Mouse (Mus musculus) layer of hippocampus, adult 18-20 months (tissue): ENCODE results near the gene Cables2. TPM values are rescaled to one million over a fixed set of nuclear protein-coding genes. Genes with fewer than 3 reads are reported as not detected.

Experiments
- DNase-seq, 2 experiments: peaks; one replicate each; pipeline ENCODE4 v3.0.0; 2022; ENCODE audit warnings: low spot score in 2 of 2
- long read RNA-seq: library from polyadenylated mRNA; stranded (forward); transcript quantifications from one replicate; pipeline ENCODE4 v2.0.0, GENCODE M21; 2021
- total RNA-seq, 2 experiments: library from RNA; stranded (reverse); gene quantifications; 2 replicates each; pipeline ENCODE4 v1.2.3; 2021

Cables2 gene
- 10 to 100 TPM; 31.6 to 35.5 TPM for total RNA-seq
- long read RNA-seq, full-length matches to known transcripts: 51 of 90 reads
- long read RNA-seq, partial matches to known transcripts: 3 of 90 reads
- long read RNA-seq, other reads (novel, unspliced or antisense): 36 of 90 reads

- peak; percentile 86 to 94 for DNase-seq
Observed at GRCm38 (mm10) chr2:180273394-180274244, at the start of gene Cables2. TSS of gene Cables2 (minus strand) at chr2:180273496.

- no peak for DNase-seq
Observed at GRCm38 (mm10) chr2:180322674-180323355, 49.5 kb upstream of the Cables2 start.

DNA sequence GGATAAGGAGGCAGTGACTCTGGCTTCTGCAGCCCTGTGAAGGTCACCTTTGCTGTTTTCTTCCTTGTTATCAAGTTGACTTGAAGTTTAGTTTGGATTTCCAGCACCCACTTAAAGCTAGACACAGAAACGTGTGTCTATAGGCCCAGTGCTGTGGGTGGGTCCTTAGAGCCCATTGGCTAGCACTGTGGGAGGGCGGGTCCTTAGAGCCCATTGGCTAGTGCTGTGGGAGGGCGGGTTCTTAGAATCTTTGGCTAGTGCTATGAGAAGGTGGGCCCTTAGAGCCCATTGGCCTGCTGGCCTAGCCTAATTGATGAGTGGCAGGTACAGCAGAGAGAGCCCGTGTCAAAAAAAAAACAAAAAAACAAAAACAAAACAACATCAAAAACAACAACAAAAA, 46.9 kb upstream of the Cables2 start:
- no peak for DNase-seq

- no peak for DNase-seq
Observed at GRCm38 (mm10) chr2:180317591-180317990, 44.3 kb upstream of the Cables2 start.

DNA sequence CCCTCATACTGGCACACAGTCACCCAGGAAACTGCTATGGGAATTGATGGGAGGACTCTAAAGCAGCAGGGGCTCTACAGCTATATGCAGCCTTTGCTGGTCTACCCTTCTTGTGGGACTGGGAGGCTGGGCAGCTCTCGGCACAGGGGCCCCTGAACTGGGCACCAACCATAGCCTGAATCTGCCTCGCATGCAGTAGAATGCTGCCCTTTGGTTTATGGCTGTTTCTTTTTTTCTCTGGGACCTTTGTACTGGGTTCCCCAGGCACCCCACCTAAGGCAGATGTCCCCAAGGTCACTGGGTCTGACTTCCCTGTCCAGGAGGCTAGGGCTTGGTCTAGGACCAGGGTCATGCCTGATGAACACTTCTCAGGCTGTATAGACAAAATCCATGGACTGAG, 41.0 kb upstream of the Cables2 start:
- DNase-seq: no peak

GRCm38 (mm10) chr2:180311147-180311546, 37.9 kb upstream of the Cables2 start:
- DNase-seq: no peak

- no peak for DNase-seq
Observed at GRCm38 (mm10) chr2:180307680-180308079, 34.4 kb upstream of the Cables2 start.

DNA sequence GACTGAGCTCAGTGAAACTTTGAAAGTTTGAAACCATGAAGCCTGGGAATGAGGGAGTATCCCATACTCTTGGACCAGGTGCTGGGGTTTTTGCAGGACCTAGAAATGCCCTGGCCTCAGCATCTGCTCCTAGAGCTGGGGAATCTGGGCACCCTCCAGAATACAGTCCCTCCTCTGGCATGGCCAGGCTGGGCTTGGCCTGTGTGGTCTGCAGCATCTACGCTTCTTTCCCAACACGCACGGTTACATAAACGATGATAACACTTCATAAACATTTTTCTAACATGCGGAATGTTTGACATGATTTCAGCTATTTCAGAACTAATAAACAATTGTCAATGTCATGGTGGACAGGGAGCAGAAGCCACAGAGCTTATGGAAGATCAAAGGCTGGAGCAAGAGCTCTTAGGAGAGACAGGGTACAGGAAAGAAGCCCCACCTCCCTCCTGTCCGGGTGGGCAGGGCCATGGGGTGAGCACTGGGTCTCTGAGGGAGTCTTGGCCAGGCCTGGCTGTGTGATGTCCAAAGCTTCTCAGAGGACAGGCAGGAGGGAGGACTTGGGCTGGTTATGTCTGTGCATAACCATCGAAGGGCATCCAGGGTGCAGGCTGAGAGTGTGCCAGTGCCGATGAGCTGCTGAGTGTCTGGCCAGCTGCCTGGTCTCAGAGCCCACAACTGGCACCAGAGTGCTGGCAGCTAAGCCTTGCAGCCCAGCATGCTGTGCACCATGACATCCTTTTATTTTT, 33.3 kb upstream of the Cables2 start:
- DNase-seq: no peak

DNA sequence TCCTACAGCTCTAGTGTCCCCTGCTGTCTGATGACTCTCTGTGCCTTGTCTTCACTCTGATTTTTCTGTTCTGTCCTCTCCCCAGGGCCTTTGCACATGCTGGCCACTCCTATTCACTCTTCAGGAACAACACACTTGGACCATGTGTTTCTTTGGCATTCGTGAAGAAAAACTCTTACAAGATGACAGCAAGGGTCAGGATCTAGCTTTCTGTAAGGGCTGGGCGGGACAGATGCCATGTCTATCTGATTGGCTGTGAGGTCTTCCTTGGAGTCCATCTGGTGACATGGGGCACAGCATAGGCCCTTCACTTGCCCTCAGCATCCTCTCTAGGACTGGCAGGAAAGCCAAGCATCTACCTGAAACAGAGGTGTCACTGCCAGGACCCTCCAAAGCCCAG, 32.7 kb upstream of the Cables2 start:
- DNase-seq: no peak

DNA sequence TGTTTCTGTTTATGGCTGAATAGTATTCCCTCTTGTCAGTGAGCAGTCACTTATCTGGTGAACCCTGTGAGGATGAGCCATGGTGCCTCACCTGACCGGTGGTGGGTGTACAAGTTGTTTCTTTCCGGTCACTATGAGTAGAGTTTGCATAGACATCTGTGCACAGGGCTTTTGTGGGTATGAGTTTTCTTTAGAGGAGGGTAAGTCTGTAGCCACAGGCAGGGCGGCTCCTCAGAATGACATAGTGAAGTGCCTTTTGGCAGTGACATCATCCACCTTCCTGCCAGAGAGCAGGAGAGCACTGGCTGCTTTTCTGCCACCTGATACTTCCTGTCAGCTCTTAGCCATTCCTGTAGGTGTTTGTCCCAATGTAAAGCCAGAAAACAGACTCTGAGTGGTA, 32.2 kb upstream of the Cables2 start:
- no peak for DNase-seq

DNA sequence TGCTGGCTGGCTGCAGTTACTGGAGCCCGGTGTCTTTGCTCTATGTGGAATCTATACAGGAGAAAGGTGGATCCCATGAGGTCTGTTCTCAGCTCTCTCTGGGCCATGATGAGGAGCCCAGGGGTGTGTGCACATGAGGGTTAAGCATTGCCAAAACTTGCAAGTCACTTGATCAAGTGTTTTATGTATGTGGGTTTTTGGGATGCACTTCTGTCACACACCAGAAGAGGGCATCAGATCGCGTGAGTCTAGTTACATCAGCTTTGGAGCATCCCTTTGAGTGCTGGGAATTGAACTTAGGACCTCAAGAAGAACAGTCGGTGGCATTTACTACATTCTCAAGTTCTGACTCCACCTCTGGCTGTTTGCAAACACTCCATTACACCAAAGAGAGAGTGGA, 31.3 kb upstream of the Cables2 start:
- no peak for DNase-seq

GRCm38 (mm10) chr2:180303468-180303867, 30.2 kb upstream of the Cables2 start:
- no peak for DNase-seq

- DNase-seq: no peak
Observed at GRCm38 (mm10) chr2:180302201-180302600, 28.9 kb upstream of the Cables2 start.

GRCm38 (mm10) chr2:180300771-180301170, 27.5 kb upstream of the Cables2 start:
- no peak for DNase-seq

- DNase-seq: no peak
Observed at GRCm38 (mm10) chr2:180300252-180300651, 27.0 kb upstream of the Cables2 start.

DNA sequence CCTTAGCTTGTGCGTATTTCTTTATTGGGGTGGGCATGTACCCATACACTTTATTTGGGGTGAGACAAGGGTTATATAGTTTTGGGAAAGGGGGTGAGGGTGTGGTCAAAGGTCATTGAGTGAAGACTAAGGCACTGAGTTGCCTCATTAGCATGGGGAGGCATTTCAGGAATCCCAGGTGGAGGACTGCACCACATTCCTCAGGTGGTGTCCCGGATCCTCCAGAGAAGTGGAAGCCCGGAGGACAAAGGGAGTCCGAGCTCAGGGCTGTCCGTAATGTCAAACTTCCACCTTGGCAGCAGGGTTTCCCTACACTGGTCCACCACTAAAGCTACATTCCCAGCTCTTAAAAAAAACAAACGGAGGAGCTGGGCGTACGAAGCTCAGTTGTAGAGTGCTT, 19.6 kb upstream of the Cables2 start:
- no peak for DNase-seq

GRCm38 (mm10) chr2:180292026-180292425, 18.7 kb upstream of the Cables2 start:
- DNase-seq: no peak

DNA sequence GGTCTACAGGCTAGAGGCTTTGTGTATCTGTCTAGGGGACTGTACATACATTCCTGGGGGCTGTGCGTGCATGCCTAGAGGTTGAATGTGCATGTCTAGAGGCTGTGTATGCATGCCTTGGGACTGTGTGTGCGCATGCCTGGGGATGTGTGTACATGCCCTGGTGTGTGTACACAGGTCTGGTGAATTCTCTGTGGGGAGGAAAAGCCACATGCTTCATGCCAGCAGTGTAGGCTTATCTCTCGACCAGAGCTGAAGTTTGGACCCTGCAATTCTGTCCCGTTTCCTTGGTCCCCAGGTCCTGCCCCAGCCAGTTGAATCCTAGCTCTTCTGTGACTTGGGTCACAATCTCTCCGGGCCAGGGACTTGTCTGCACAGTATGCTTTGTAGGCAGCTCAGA, 18.3 kb upstream of the Cables2 start:
- DNase-seq: no peak

DNA sequence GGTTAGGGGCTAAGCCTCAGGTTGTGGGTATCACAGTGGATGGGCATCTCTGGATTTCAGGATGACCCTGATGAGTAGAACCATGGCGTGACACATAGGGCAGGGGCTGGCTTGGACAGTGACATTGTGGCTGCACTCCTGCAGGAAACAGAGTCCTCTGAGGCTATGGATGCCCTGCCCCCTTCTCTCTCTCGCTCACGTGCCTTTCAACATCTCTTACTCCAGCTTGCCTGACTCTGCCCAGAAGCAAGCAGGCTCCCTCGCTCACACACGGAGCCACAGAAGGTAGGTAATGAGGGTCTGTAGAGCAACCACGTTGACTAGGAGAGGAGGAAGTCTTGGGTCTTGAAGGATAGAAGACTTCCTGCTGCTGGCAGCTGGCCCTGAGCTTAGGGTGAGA, 17.2 kb upstream of the Cables2 start:
- no peak for DNase-seq

DNA sequence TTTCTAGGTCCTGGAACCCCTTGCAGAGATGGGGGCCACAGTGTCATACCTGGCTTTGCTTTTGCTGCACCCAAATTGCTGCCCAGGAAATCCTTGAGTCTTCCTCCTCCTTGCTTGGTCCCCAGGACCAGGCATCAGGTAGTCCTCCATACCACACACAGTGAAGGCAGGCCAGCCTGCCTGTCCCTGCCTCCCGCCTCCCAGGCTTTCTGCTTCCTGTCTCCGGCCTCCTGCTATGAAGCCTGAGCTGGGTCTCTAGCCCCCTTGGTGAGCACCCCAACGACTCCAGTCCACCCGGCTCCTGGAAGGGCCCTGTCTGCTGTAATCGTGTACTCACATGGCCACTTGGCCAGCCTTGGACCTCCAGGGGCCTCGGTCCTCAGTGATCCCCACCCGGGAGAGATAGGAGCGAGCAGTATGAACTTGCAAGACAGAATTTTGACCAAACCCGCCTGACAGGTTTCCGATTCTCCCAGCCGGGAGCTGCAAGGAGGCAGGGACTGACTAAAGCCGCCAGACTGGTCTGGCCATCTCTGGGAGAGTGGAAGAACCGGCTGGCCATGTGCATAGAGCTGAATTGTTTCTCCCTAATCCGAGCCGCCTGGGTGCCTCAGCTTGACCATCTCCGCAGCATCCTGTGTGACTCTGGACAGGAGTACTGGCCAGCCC, 16.3 kb upstream of the Cables2 start, which contains the start of gene Rbbp8nl:
Gene Rbbp8nl (minus strand): TSS at position 440 of the 669 bp plus-strand sequence.
- DNase-seq: no peak

- no peak for DNase-seq
Observed at GRCm38 (mm10) chr2:180288966-180289365, 15.7 kb upstream of the Cables2 start.
